Mouse (Mus musculus) intestine, postnatal 0 days (tissue): ENCODE measurements around the gene Rap1gds1. TPM values are rescaled to one million over a fixed set of nuclear protein-coding genes. Genes with fewer than 3 reads are reported as not detected.

Experiments used
- ATAC-seq: fragments of 200-750 bp; cut with Nextera tagmentation; 2 replicates; pipeline ENCODE4 v1.8.0; 2017; ENCODE audit warnings: mild to moderate bottlenecking, moderate TSS enrichment, moderate library complexity
- H3K27ac ChIP-seq: fragments of 300-500 bp; sonication (generic); 2 replicates; pipeline ENCODE4 v1.5.1; 2014; ENCODE audit warnings: mild to moderate bottlenecking, low read depth, low read length, moderate library complexity
- H3K27me3 ChIP-seq: fragments of 300-500 bp; sonication (generic); replicated peaks from 2 replicates; pipeline ENCODE4 v1.6.1; 2014; ENCODE audit warnings: low read length, mixed read lengths; ENCODE audit not compliant: control insufficient read depth, insufficient read depth
- H3K36me3 ChIP-seq: fragments of 300-500 bp; sonication (generic); 2 replicates; pipeline ENCODE4 v1.6.1; 2014; ENCODE audit warnings: mild to moderate bottlenecking, moderate library complexity; ENCODE audit not compliant: control insufficient read depth, insufficient read depth
- H3K4me1 ChIP-seq: fragments of 300-500 bp; sonication (generic); replicated peaks from 2 replicates; pipeline ENCODE4 v1.6.1; 2014; ENCODE audit warnings: antibody characterized with exemption, low read length, mixed read lengths; ENCODE audit not compliant: control insufficient read depth, insufficient read depth
- H3K4me2 ChIP-seq: fragments of 300-500 bp; sonication (generic); replicated peaks from 2 replicates; pipeline ENCODE4 v1.6.1; 2014; ENCODE audit warnings: low read depth, mild to moderate bottlenecking, moderate library complexity
- H3K4me3 ChIP-seq: fragments of 300-500 bp; sonication (generic); 2 replicates; pipeline ENCODE4 v1.5.1; 2014; ENCODE audit warnings: low read depth, low read length
- H3K9ac ChIP-seq: fragments of 300-500 bp; sonication (generic); 2 replicates; pipeline ENCODE4 v1.6.1; 2014; ENCODE audit warnings: mild to moderate bottlenecking, low read depth, low read length
- H3K9me3 ChIP-seq: fragments of 300-500 bp; sonication (generic); 2 replicates; pipeline ENCODE4 v1.6.1; 2016; ENCODE audit warnings: mixed run types; ENCODE audit not compliant: control insufficient read depth
- CTCF ChIP-seq: sonication (generic); IDR thresholded peaks from 2 replicates; pipeline ENCODE4 v1.5.1; 2016; ENCODE audit warnings: low read depth, mild to moderate bottlenecking, control low read depth, antibody characterized with exemption, moderate library complexity
- WGBS: fragments of 180-500 bp; shearing (Covaris S2); extraction: QIAGEN DNeasy Blood & Tissue Kit; methylation state at CpG from one replicate; pipeline ENCODE4 v1.1.7; 2014; 5-methylcytosine and 5-hydroxymethylcytosine counted together
- polyA plus RNA-seq: library from polyadenylated mRNA; unstranded; fragments of >200 nt; fragmentation: Nextera tagmentation; extraction: Ambion mirVana; gene quantifications from 2 replicates; pipeline ENCODE4 v1.2.1, GENCODE M21; 2015

Gene Rap1gds1
- polyA plus RNA-seq, 1 experiment from 2014 or later = 17.9 TPM

DNA sequence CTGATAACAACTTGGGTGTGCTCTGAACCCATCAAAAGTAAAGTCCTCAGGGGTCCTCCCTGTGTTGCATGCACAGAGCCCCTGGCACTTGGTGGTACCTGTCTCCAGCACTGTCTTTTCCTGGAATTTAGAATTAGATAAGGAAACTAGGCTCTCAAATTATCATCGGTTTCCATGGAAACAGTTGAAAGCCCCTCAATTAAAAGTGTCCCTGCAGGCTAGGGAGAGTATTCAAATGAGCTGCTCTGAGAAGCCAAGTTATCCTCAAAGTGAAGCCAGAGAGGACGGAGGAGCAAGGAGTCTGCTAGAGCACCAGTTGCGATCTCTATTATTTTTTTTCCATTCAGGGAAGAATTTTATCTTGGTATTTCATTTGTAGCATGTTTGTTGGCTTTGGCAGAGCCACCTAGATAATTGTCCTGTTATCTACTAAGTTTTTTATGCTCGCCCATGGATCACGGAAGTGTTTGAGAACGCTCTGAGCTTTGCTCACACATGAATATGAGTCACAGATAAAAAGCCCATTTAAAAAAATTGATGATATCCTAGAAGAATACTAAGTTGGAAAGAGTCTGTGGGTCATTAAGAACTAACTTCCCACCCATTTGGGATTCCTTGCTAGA lies 193.2 kb downstream of the Rap1gds1 start:
- H3K4me2 ChIP-seq = no peak overlapping the region
- H3K9me3 ChIP-seq = no peaks in the 10 kb centered on the region
- no peaks in the 10 kb centered on the region for H3K36me3 ChIP-seq
- ATAC-seq = no peak
- no peak overlapping the region for H3K4me3 ChIP-seq
- TF ChIP-seq CTCF = no peak
- 50% methylated on average over 6 of the region's 6 CpGs for WGBS
- H3K9ac ChIP-seq = no peak overlapping the region
- no peaks in the 10 kb centered on the region for H3K27me3 ChIP-seq
- H3K4me1 ChIP-seq = no peaks in the 10 kb centered on the region
- no peak overlapping the region for H3K27ac ChIP-seq

GRCm38 (mm10) chr3:138880999-138881724 lies 193.8 kb downstream of the Rap1gds1 start:
- no peak for TF ChIP-seq CTCF
- no peak for ATAC-seq

GRCm38 (mm10) chr3:138877741-138878140 lies 197.3 kb downstream of the Rap1gds1 start:
- WGBS = 67% methylated on average over 4 of the region's 4 CpGs
- no peak for ATAC-seq
- Histone ChIP-seq H3K27me3 (no peaks in the 10 kb centered on the region), H3K4me3 (no peak overlapping the region), H3K9ac (no peak overlapping the region), H3K27ac (no peak overlapping the region), H3K4me2 (no peak overlapping the region; the same call in 1 of the 2 replicates), H3K36me3 (no peaks in the 10 kb centered on the region), H3K4me1 (no peaks in the 10 kb centered on the region), H3K9me3 (no peaks in the 10 kb centered on the region)
- no peak for TF ChIP-seq CTCF

More at GRCm38 (mm10) chr3:138880999-138881724, 193.8 kb downstream of the Rap1gds1 start:
- Histone ChIP-seq H3K9ac (no peak overlapping the region), H3K27ac (no peak overlapping the region), H3K27me3 (no peaks in the 10 kb centered on the region), H3K4me1 (no peaks in the 10 kb centered on the region), H3K4me2 (no peak overlapping the region), H3K9me3 (no peaks in the 10 kb centered on the region), H3K36me3 (no peaks in the 10 kb centered on the region), H3K4me3 (no peak overlapping the region)
- WGBS = 87% methylated on average over 11 of the region's 11 CpGs

DNA sequence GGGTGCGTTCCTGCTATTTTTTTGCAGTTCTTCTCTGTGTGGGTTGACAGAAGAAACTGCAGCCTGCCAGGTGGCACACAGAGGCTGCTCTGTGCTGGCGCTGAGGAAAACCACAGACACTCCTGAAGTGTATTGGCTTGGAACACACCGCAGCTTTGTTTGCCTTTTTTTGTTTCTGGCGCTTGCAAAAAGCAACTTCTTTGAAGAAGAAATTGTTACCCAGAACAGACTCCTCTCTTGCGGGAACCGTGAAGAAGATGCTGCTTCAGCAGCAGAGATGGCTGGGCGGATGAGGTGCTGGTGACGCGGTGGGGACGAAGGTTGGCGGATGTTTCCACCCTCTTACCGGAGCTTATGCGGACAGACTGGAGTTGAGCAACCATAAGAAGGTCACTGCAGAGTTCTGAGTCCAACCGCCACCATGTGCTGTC lies 198.1 kb downstream of the Rap1gds1 start:
- Histone ChIP-seq H3K27ac (no peak overlapping the region), H3K4me3 (no peak overlapping the region), H3K27me3 (no peaks in the 10 kb centered on the region)

DNA sequence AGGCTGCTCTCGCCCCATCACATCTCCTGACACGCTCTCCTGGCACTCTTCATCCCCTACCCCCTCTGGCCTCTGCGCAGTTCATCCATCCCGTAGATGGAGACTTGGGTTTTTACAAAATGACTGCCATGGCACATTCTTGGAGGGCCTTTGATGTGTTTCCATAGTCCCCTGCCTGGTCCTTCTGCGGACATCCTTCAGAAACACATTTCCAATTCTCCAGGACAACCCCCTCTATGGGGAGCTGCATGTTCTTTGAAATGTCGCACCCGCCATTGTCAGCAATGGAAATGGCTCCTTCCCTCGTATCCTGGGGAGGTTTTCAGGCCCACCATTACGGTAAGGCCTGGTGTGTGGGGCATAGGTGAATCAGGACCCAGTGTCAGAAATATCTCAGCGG lies 198.6 kb downstream of the Rap1gds1 start:
- 80% methylated on average over 10 of the region's 10 CpGs for WGBS
- no peaks in the 10 kb centered on the region for H3K4me1 ChIP-seq
- no peaks in the 10 kb centered on the region for H3K27me3 ChIP-seq
- ATAC-seq = no peak
- no peak for TF ChIP-seq CTCF
- no peak overlapping the region for H3K4me3 ChIP-seq
- H3K27ac ChIP-seq = no peak overlapping the region
- H3K9me3 ChIP-seq = no peaks in the 10 kb centered on the region
- 0 out of 2 replicates have a peak overlapping the region, but pooled peaks have one; percentile 24 for H3K4me2 ChIP-seq
- no peaks in the 10 kb centered on the region for H3K36me3 ChIP-seq
- no peak overlapping the region for H3K9ac ChIP-seq

More for the DNA sequence above, 198.1 kb downstream of the Rap1gds1 start:
- ATAC-seq = no peak
- peak overlapping the region; percentile 24; the same call in 1 of the 2 replicates for H3K4me2 ChIP-seq
- H3K9me3 ChIP-seq = no peaks in the 10 kb centered on the region
- TF ChIP-seq CTCF = no peak
- H3K4me1 ChIP-seq = no peaks in the 10 kb centered on the region
- WGBS = 72% methylated on average over 14 of the region's 14 CpGs
- no peaks in the 10 kb centered on the region for H3K36me3 ChIP-seq
- H3K9ac ChIP-seq = no peak overlapping the region

DNA sequence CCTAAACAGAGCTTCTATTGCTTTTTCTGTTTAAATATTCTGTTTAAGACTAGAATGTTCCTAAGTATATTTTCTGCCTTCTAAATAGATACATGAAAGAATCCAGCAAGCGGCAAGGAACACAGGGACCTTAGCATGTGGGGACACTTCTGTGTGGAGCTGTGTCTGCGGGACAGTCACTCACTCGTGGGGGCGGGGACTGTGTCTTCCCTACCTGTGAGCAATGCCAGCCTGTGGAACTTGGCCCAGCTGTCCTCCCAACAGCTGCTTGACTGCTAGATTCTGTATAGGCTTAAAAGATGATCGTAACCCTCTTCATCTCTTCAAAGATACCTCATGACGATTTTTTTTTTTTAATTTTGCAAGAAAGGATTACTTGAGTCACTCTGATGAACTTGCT lies 199.1 kb downstream of the Rap1gds1 start:
- Histone ChIP-seq H3K27ac (no peak overlapping the region), H3K4me2 (no peak overlapping the region), H3K4me3 (no peak overlapping the region), H3K4me1 (no peaks in the 10 kb centered on the region), H3K9me3 (no peaks in the 10 kb centered on the region), H3K9ac (no peak overlapping the region), H3K36me3 (no peaks in the 10 kb centered on the region), H3K27me3 (no peaks in the 10 kb centered on the region)
- no peak for TF ChIP-seq CTCF
- no peak for ATAC-seq
- 88% methylated on average over 6 of the region's 6 CpGs for WGBS

Other genes starting within 250 kb of the Rap1gds1 start
- not detected in 2 replicates for gene Stpg2, start 130.5 kb upstream of the Rap1gds1 start, polyA plus RNA-seq